Mouse (Mus musculus): ENCODE data around the gene Gm36864.
A peak's percentile ranks its signal among the peaks of the same experiment; 100 is the strongest.

Gm36864 gene

GRCm38 (mm10) chr7:44260410-44260809 lies 24.4 kb downstream of the Gm36864 start:
- DNase-seq: no peak

DNA sequence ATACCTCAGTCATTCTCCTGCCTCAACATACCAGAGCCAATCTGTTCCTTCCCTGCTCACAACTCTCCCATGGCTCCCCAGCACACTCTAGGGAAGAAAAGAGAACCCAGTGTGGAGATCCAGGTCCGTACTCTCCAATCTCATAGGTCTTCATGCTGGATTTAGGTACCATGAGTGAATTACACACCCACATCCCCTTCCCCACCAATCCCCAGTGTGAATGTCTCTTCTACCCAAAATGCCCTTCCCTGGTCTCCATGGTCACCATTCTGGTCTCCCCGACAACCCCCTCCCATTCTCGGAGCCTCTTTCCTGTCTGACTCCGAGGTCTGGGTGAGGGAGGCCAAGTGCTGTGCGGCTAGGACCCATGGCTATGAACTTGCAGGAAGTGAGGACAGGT lies 25.2 kb downstream of the Gm36864 start, which contains the start of gene Gm15517:
Gene Gm15517 (plus strand): TSS at position 301 of the 400 bp plus-strand sequence.
- no peak for DNase-seq

GRCm38 (mm10) chr7:44262791-44263643 lies 27.0 kb downstream of the Gm36864 start:
- peak; percentile 98 to 99 for DNase-seq

GRCm38 (mm10) chr7:44268117-44268516 lies 32.1 kb downstream of the Gm36864 start:
- no peak for DNase-seq

DNA sequence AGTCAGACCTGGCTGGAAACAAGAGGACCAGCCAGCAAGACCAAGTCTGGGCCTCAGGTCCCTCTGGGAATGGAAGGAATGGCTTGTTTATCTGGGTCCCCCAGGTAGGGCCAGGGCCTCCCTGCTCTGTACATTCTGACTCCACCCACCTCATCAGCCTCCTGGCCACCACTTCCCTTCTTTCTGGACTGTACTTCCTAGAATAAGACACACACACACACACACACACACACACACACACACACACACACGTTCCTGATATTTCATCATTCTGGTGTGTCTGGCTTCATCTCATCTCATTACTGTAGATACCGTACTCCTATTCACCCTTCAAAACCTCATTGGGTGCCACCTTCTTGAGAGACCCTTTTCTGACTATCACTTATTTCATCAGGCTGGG lies 33.4 kb downstream of the Gm36864 start:
- DNase-seq: no peak

DNA sequence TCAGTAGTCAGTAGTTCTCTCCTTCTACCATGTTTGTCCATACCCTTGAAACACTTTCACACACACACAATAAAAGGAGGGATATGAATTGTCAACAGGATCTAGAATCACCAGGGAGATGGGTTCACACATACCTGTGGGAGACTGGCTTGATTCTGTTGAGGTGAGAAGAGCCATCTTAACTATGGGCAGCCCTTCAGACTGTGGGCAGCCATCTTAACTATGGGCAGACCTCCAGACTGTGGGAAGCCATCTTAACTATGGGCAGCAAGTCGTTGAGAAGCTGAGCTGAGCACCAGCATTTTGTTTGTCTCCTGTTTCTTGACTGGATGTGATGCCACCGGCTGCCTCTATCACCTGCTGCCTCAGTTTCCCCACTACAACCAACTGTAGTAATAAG lies 35.3 kb downstream of the Gm36864 start:
- peak in 1 of 2 experiments; percentile 45 for DNase-seq

- no peak for DNase-seq
Observed at GRCm38 (mm10) chr7:44272546-44272945, 36.6 kb downstream of the Gm36864 start.

- DNase-seq: no peak
Observed at GRCm38 (mm10) chr7:44273446-44273845, 37.5 kb downstream of the Gm36864 start.

- DNase-seq: no peak
Observed at GRCm38 (mm10) chr7:44274096-44274495, 38.1 kb downstream of the Gm36864 start.

- DNase-seq: no peak
Observed at GRCm38 (mm10) chr7:44275546-44275945, 39.6 kb downstream of the Gm36864 start.

DNA sequence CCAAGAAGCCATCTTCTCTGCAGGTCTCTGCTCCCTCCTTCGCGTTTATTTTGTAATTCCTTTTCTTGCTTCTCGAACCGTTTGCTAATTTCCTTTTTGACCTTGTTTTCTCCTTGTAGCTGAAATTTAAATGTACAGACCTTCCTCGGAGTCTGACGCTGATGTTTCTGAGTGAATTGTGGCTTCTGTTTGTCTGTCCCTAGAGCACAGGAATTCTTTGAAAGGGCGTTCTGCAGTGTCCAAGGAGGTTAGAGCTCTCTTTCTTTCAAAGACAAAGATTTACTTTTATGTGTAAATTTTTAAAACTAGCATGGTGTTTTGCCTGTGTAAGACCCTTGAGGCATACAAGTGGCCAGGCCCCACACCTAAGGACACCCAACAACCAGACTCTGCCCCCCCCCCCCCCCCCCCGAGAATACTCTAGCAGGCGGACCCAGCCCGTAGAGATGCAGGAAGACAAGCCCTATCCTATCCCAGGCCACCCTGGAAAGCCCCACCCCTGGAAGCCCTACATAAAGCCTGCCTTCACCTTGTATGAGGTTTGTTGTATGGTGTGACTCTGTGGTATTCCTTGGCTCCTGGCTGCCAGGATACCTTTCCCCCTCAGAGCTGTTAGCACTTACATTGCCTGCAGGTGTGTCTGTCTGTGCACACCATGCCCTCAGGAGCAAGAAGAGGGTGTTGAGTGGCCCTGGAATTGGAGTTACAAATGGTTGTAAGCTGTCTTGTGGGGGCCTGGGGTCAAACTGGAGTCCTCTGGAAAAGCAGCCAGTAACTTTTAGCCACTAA lies 40.7 kb downstream of the Gm36864 start:
- DNase-seq: no peak

- DNase-seq: peak; percentile 72 to 82
Observed at GRCm38 (mm10) chr7:44277250-44277622, 41.3 kb downstream of the Gm36864 start.

DNA sequence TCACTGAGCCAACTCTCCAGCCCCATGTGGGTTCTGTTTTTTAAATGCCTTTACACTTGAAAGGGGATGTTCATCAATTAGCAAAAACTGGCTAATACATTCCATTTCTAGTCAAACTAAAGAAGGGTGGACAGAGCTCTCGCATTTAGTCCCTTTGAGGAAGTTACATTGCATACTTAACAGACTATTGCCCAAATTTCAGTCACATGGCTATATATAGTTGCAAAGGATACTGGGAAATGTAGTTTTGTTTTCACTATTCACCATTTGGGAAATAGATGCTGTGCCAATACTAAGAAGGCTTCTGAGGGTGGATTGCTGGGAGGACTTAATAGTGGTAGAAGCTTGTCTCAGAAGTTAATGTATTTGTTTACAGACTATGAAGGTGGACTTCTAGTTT lies 45.0 kb downstream of the Gm36864 start:
- DNase-seq: no peak

- no peak for DNase-seq
Observed at GRCm38 (mm10) chr7:44281586-44281985, 45.6 kb downstream of the Gm36864 start.

- no peak for DNase-seq
Observed at GRCm38 (mm10) chr7:44287760-44288159, 51.8 kb downstream of the Gm36864 start.

GRCm38 (mm10) chr7:44290986-44291385 lies 55.0 kb downstream of the Gm36864 start:
- no peak for DNase-seq

DNA sequence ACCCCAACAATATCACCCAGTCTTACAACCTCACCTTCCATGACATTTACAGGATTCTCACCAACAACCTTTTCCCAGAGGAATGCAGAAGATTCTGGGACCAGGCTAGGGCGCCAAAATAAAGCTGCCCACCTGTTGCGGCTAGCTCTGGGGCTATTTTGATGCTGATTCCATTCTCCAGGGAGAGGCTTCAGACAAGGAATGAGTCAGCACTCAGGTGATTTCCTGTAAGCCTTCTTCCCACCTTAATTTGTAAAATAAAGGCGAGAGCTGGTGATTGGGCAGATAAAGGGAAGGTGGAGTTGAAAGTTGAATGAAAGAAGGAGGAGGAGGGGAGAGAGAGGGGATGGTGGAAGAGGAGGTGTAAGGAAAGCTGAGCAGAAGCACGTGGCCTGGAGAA lies 55.4 kb downstream of the Gm36864 start:
- DNase-seq: no peak
